Mouse (Mus musculus) bone marrow macrophage, adult 2 months (primary cell): Measurements from ENCODE around the gene Spsb4.

ENCODE experiments used
- CTCF ChIP-seq: IDR thresholded peaks from 2 replicates; pipeline ENCODE4 v1.5.1; 2012; ENCODE audit warnings: low read depth, mild to moderate bottlenecking, low read length, moderate library complexity
- POLR2A ChIP-seq: IDR thresholded peaks from 2 replicates; pipeline ENCODE4 v1.6.1; 2012; ENCODE audit warnings: mild to moderate bottlenecking, low read depth, low read length, borderline replicate concordance

GRCm38 (mm10) chr9:97002025-97002424 lies 16.6 kb downstream of the Spsb4 start:
- no peak for TF ChIP-seq POLR2A
- TF ChIP-seq CTCF = no peak
